Comparison of ENCODE assay signal across 13 mouse cellular contexts in the genomic region with DNA sequence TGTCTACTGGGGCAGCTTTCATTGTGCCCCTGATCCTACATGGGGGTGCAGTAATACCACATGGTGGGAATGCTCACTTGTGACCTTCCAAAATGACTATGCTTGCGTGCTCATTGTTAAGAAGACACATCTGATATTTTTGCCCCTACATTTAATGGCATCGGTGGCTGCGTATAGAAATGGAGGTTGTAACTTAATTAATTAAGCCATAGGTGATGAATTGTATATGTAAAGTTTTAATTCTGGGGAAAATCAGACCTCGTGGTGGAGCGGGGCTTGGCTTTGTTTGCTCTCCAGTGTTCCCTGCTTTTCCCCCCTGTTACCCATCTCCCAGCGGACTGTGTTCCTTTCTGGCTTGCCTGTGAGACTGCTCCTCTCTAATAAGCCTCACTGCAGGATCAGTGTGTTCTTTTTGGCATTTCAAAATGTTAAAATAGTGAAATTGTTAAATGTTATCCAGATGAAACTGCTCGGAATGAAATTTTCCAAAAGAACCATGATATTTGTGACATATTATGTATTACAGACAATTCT. TPM values are rescaled to one million over a fixed set of nuclear protein-coding genes. Genes with fewer than 3 reads are reported as not detected.
DNase-seq lines count a peak whose midpoint lies in the region; ATAC-seq and TF ChIP-seq lines count a peak whose summit lies in the region.
"Had no signal": no experiment of that assay in that cellular context is flagged by ENCODE, and none has a peak within 500 bp of the region (broad histone marks: within the 10 kb centered on the region; RNA-seq: fewer than 3 reads in every experiment).

No protein-coding gene starts in this region.

- H3K27me3 ChIP-seq in hindbrain, embryonic 10.5 days (ENCODE audit: insufficient read depth, poor library complexity, severe bottlenecking) = peaks cover 51% of the 10 kb centered on the region
- H3K27me3 ChIP-seq in midbrain, embryonic 14.5 days (ENCODE audit: control insufficient read depth, insufficient read depth, low read length) = no peaks in the 10 kb centered on the region
- peaks cover 12% of the 10 kb centered on the region for H3K27me3 ChIP-seq in heart, embryonic 11.5 days (ENCODE audit: control insufficient read depth, insufficient read depth, low read length)
- H3K27me3 ChIP-seq in heart, adult 2 months (ENCODE audit: control insufficient read depth, insufficient read depth, low read length) = peaks cover 18% of the 10 kb centered on the region

- no peak overlapping the region for H3K27ac ChIP-seq in hindbrain, embryonic 10.5 days
- H3K27ac ChIP-seq in midbrain, embryonic 14.5 days (replicated peaks; ENCODE audit: low read depth, low read length) = peak overlapping the region; percentile 61
- H3K27ac ChIP-seq in heart, embryonic 11.5 days (ENCODE audit: low read depth, low read length) = no peak overlapping the region
- H3K27ac ChIP-seq in heart, adult 2 months = no peak overlapping the region
- H3K27ac ChIP-seq: liver, embryonic 14.5 days; macrophage had no signal

- DNase-seq in cerebellum, adult 18-20 months = peak; percentile 48 to 57
- DNase-seq in cerebellum, adult 11 months = no peak
- DNase-seq in cerebellum, postnatal 14 days = peak; percentile 51 to 66
- DNase-seq in hindbrain, embryonic 10.5 days (ENCODE audit: low spot score) = no peak
- peak; percentile 43 for DNase-seq in midbrain, embryonic 14.5 days
- DNase-seq in adrenal gland, postnatal 25 days = no peak
- no peak for DNase-seq in heart, adult 2 months
- DNase-seq: thymus, postnatal 25 days had no signal

- no peaks in the 10 kb centered on the region for H3K36me3 ChIP-seq in hindbrain, embryonic 10.5 days
- no peaks in the 10 kb centered on the region for H3K36me3 ChIP-seq in midbrain, embryonic 14.5 days (ENCODE audit: control insufficient read depth, insufficient read depth, low read length)
- H3K36me3 ChIP-seq in heart, embryonic 11.5 days (ENCODE audit: control insufficient read depth, insufficient read depth, low read length) = no peaks in the 10 kb centered on the region
- H3K36me3 ChIP-seq in heart, adult 2 months (ENCODE audit: control insufficient read depth, insufficient read depth, low read length) = no peaks in the 10 kb centered on the region
- H3K36me3 ChIP-seq: G1E had no signal

- no peak for TF ChIP-seq EP300 in heart, adult 2 months (IDR thresholded peaks at IDR 0.05; ENCODE audit: insufficient read depth, low read depth, low read length)

- TF ChIP-seq CTCF in heart, adult 2 months (IDR thresholded peaks at IDR 0.05) = no peak

- H3K9me3 ChIP-seq in hindbrain, embryonic 10.5 days = no peaks in the 10 kb centered on the region
- no peaks in the 10 kb centered on the region for H3K9me3 ChIP-seq in midbrain, embryonic 14.5 days (ENCODE audit: control insufficient read depth, low read length)
- no peaks in the 10 kb centered on the region for H3K9me3 ChIP-seq in heart, embryonic 11.5 days (replicated peaks; ENCODE audit: control insufficient read depth, low read length)

- intact Hi-C loops in heart, adult 2 months (cut with DNase I) = no loop called here

- H3K79me2 ChIP-seq in heart, adult 2 months (replicated peaks; ENCODE audit: control insufficient read depth, insufficient read depth, low read length) = no peaks in the 10 kb centered on the region

- H3K4me3 ChIP-seq in hindbrain, embryonic 10.5 days = 0 out of 2 replicates have a peak overlapping the region, but pooled peaks have one; percentile 2
- peak overlapping the region; percentile 75 for H3K4me3 ChIP-seq in midbrain, embryonic 14.5 days (replicated peaks; ENCODE audit: low read depth, low read length)
- H3K4me3 ChIP-seq in heart, embryonic 11.5 days (ENCODE audit: low read depth, low read length) = no peak overlapping the region
- no peak overlapping the region for H3K4me3 ChIP-seq in heart, adult 2 months

- WGBS in hindbrain, embryonic 10.5 days = 83% methylated on average over 7 of the region's 7 CpGs
- WGBS in midbrain, embryonic 14.5 days = 61% methylated on average over 7 of the region's 7 CpGs
- 81% methylated on average over 7 of the region's 7 CpGs for WGBS in heart, embryonic 11.5 days (ENCODE audit: insufficient replicate concordance)
- 85% methylated on average over 7 of the region's 7 CpGs for WGBS in heart, adult 2 months

- peak overlapping the region; percentile 46 for H3K9ac ChIP-seq in midbrain, embryonic 14.5 days (replicated peaks; ENCODE audit: low read length)
- no peak overlapping the region for H3K9ac ChIP-seq in heart, embryonic 11.5 days (ENCODE audit: low read depth, low read length)
- H3K9ac ChIP-seq in heart, adult 2 months (ENCODE audit: low read depth, low read length) = no peak overlapping the region
- H3K9ac ChIP-seq: liver, embryonic 14.5 days had no signal

- H3K4me2 ChIP-seq in midbrain, embryonic 14.5 days (ENCODE audit: low read length) = peak overlapping the region; percentile 88
- H3K4me2 ChIP-seq in heart, embryonic 11.5 days = no peak overlapping the region

- ATAC-seq in midbrain, embryonic 14.5 days (ENCODE audit: low FRiP score, low TSS enrichment) = no peak
- ATAC-seq in heart, embryonic 11.5 days (replicated peaks; ENCODE audit: insufficient number of reproducible peaks, low FRiP score, low TSS enrichment) = no peak
- ATAC-seq: activated CD4-positive, CD25-positive, alpha-beta regulatory T cell, adult 4 months had no signal

- TF ChIP-seq POLR2A in heart, adult 2 months (IDR thresholded peaks at IDR 0.05; ENCODE audit: insufficient read depth, low read depth, low read length) = no peak

- peaks cover 21% of the 10 kb centered on the region for H3K4me1 ChIP-seq in hindbrain, embryonic 10.5 days (replicated peaks)
- peaks cover 10% of the 10 kb centered on the region; the same call in 1 of the 2 replicates for H3K4me1 ChIP-seq in midbrain, embryonic 14.5 days (ENCODE audit: control insufficient read depth, insufficient read depth, low read length)
- peaks cover 2% of the 10 kb centered on the region; the same call in 1 of the 2 replicates for H3K4me1 ChIP-seq in heart, embryonic 11.5 days (ENCODE audit: control insufficient read depth, insufficient read depth, low read length)
- H3K4me1 ChIP-seq in heart, adult 2 months (ENCODE audit: control insufficient read depth, insufficient read depth, low read length) = no peaks in the 10 kb centered on the region

RNA-seq across cellular contexts. Expression of gene Cnr1, which starts 2.4 kb away (rescaled TPM):
- polyA plus RNA-seq in hindbrain, embryonic 10.5 days (2016; fragmentation: Nextera tagmentation; extraction: Ambion mirVana) = 6.0 and 12.0 TPM in 2 replicates
- 75.5 and 80.8 TPM in 2 replicates for polyA plus RNA-seq in midbrain, embryonic 14.5 days (2014; fragmentation: Nextera tagmentation; extraction: Ambion mirVana)
- polyA plus RNA-seq in heart, embryonic 11.5 days (2014; fragmentation: Nextera tagmentation; extraction: Ambion mirVana) = 0.82 and 0.86 TPM in 2 replicates
- total RNA-seq in adrenal gland, postnatal 25 days (2021) = 36.0 and 40.0 TPM in 2 replicates
- under 1 TPM; 0.05 to 0.09 TPM for total RNA-seq in heart, adult 2 months (2021)
- polyA plus RNA-seq in heart, adult 2 months (2012; rRNA removed) = 0.12 TPM in 2 replicates
- polyA plus RNA-seq: activated CD4-positive, CD25-positive, alpha-beta regulatory T cell, adult 4 months; G1E had no signal

Comparison
In these comparisons a context has a peak if more than half of its experiments do, and no peak if none do; other contexts are left out.
1. DNase-seq: peak in cerebellum, adult 18-20 months (2 of 2), cerebellum, postnatal 14 days (2 of 2) and midbrain, embryonic 14.5 days (single experiment); none in cerebellum, adult 11 months (single experiment), hindbrain, embryonic 10.5 days (single experiment), adrenal gland, postnatal 25 days (single experiment) and heart, adult 2 months (0 of 2).
2. H3K4me3 ChIP-seq: peak in hindbrain, embryonic 10.5 days (single experiment) and midbrain, embryonic 14.5 days (single experiment); none in heart, embryonic 11.5 days (single experiment) and heart, adult 2 months (single experiment).